ENCODE assay signal across 35 mouse cellular contexts in genomic region chr13:57771998-57772397, GRCm38 (mm10).
"Had no signal": no experiment of that assay in that cellular context is flagged by ENCODE, and none has a peak within 500 bp of the region (broad histone marks: within the 10 kb centered on the region; RNA-seq: fewer than 3 reads in every experiment).

No protein-coding gene starts in this region.

- H3K4me1 ChIP-seq: heart, embryonic 10.5 days; heart, embryonic 12.5 days; heart, embryonic 13.5 days; heart, embryonic 15.5 days; hindbrain, embryonic 15.5 days; intestine, embryonic 15.5 days; kidney, embryonic 15.5 days had no signal

- H3K27ac ChIP-seq: heart, embryonic 10.5 days; heart, embryonic 13.5 days; heart, embryonic 15.5 days; hindbrain, embryonic 10.5 days; hindbrain, embryonic 12.5 days; hindbrain, embryonic 13.5 days; hindbrain, embryonic 14.5 days; hindbrain, embryonic 15.5 days; hindbrain, postnatal 0 days; intestine, embryonic 15.5 days; kidney, embryonic 15.5 days; kidney, postnatal 0 days; layer of hippocampus, adult 2 months had no signal

- H3K9me3 ChIP-seq: heart, embryonic 13.5 days; heart, embryonic 15.5 days; hindbrain, embryonic 12.5 days; hindbrain, embryonic 13.5 days; intestine, embryonic 15.5 days; kidney, embryonic 15.5 days had no signal

- H3K4me3 ChIP-seq: heart, embryonic 10.5 days; heart, embryonic 12.5 days; heart, embryonic 13.5 days; heart, embryonic 15.5 days; hindbrain, embryonic 10.5 days; hindbrain, embryonic 12.5 days; hindbrain, embryonic 13.5 days; hindbrain, embryonic 15.5 days; intestine, embryonic 15.5 days; kidney, embryonic 15.5 days; layer of hippocampus, adult 2 months had no signal

- DNase-seq: heart, postnatal 10 days; heart, postnatal 14 days; heart, postnatal 36 days; heart, postnatal 4 days; kidney, adult 11 months; kidney, adult 18-20 months; kidney, adult 2 months; kidney, adult 8-10 months; kidney, adult 9 months; kidney, postnatal 10 days; kidney, postnatal 14 days; kidney, postnatal 25 days; kidney, postnatal 36 days; kidney, postnatal 4 days; layer of hippocampus, adult 9-11 months; layer of hippocampus, postnatal 36 days had no signal

- H3K27me3 ChIP-seq: heart, embryonic 12.5 days; heart, embryonic 13.5 days; heart, embryonic 15.5 days; hindbrain, embryonic 12.5 days; hindbrain, embryonic 13.5 days; hindbrain, embryonic 15.5 days; intestine, embryonic 15.5 days; kidney, embryonic 15.5 days had no signal

- H3K4me2 ChIP-seq: heart, embryonic 11.5 days; heart, embryonic 12.5 days; heart, embryonic 13.5 days; heart, embryonic 15.5 days; hindbrain, embryonic 12.5 days; hindbrain, embryonic 13.5 days; hindbrain, embryonic 14.5 days; hindbrain, embryonic 15.5 days; intestine, embryonic 15.5 days; kidney, embryonic 15.5 days had no signal

- H3K36me3 ChIP-seq: heart, embryonic 10.5 days; heart, embryonic 12.5 days; heart, embryonic 13.5 days; heart, embryonic 15.5 days; hindbrain, embryonic 10.5 days; hindbrain, embryonic 12.5 days; hindbrain, embryonic 13.5 days; hindbrain, embryonic 15.5 days; intestine, embryonic 15.5 days; kidney, embryonic 15.5 days had no signal

- ATAC-seq: hindbrain, embryonic 16.5 days; hindbrain, postnatal 0 days; inflammation-experienced regulatory T-cells, adult 6 months; intestine, embryonic 15.5 days; intestine, embryonic 16.5 days; intestine, postnatal 0 days had no signal

- H3K9ac ChIP-seq: heart, embryonic 12.5 days; heart, embryonic 13.5 days; heart, embryonic 15.5 days; hindbrain, embryonic 12.5 days; hindbrain, embryonic 13.5 days; hindbrain, embryonic 14.5 days; hindbrain, embryonic 15.5 days; intestine, embryonic 15.5 days; kidney, embryonic 15.5 days had no signal
